Mouse (Mus musculus) lung, adult 2 months (tissue): Measurements from ENCODE around the gene Tmem132b. TPM values are rescaled to one million over a fixed set of nuclear protein-coding genes. Genes with fewer than 3 reads are reported as not detected.

ENCODE experiments used
- DNase-seq: peaks from one replicate; pipeline ENCODE4 v3.0.0; 2022
- H3K4me1 ChIP-seq: fragments of 200-500 bp; 2 replicates; pipeline ENCODE4 v1.6.1; 2011; ENCODE audit warnings: low read length; ENCODE audit not compliant: control insufficient read depth, insufficient read depth
- H3K4me3 ChIP-seq: fragments of 200-500 bp; replicated peaks from 2 replicates; pipeline ENCODE3; 2011; ENCODE audit warnings: low read depth, mild to moderate bottlenecking, control low read depth, low read length; ENCODE audit errors: extremely low read depth
- CTCF ChIP-seq: fragments of 200-500 bp; IDR thresholded peaks from 2 replicates; pipeline ENCODE4 v1.5.1; 2011; ENCODE audit warnings: mild to moderate bottlenecking, low read length, control low read depth; ENCODE audit not compliant: insufficient read depth
- POLR2A ChIP-seq: fragments of 200-500 bp; IDR thresholded peaks from 2 replicates; pipeline ENCODE4 v1.6.1; 2011; ENCODE audit warnings: low read depth, mild to moderate bottlenecking, control low read depth, low read length, borderline replicate concordance; ENCODE audit errors: extremely low read depth
- WGBS: fragments of 180-500 bp; shearing (Covaris S2); methylation state at CpG from one replicate; pipeline ENCODE4 v1.1.7; 2018; 5-methylcytosine and 5-hydroxymethylcytosine counted together
- polyA plus RNA-seq: library from polyadenylated mRNA; depleted of rRNA; stranded (reverse); fragments of >200 nt; gene quantifications from 2 replicates; pipeline ENCODE4 v1.2.3, GENCODE M21; 2012

The Tmem132b gene
- polyA plus RNA-seq, 1 experiment = 0.18 TPM

- H3K4me3 ChIP-seq = no peak overlapping the region
- no peak for TF ChIP-seq POLR2A
- no peak for TF ChIP-seq CTCF
- no peak for DNase-seq
- WGBS = 51% methylated on average over 10 of the region's 10 CpGs
- no peaks in the 10 kb centered on the region for H3K4me1 ChIP-seq
These were observed 161.0 kb downstream of the Tmem132b start for GRCm38 (mm10) chr5:125692538-125692937.

DNA sequence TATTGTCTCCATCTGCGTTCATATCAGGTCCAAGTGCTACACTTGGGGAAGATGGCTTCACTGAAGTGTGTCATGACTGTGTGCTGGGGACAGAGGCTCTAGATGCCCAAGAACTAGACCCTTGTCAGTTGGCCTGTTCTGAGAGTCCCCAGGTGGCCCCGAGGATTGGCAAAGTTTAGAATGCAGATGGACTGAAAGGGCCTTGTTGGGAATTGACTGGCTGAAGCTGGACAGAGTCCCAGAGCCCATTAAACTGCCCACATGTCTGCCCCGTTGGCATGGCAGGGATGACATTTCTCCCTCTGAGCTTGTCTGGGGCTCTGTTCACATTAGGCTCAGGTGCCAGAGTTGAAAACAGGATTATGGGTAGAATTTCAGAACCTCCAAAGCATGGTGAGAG is 167.8 kb downstream of the Tmem132b start:
- no peak for DNase-seq
- Histone ChIP-seq H3K4me3 (no peak overlapping the region), H3K4me1 (no peaks in the 10 kb centered on the region)
- 55% methylated on average over 3 of the region's 3 CpGs for WGBS
- TF ChIP-seq POLR2A (no peak), CTCF (no peak)

DNA sequence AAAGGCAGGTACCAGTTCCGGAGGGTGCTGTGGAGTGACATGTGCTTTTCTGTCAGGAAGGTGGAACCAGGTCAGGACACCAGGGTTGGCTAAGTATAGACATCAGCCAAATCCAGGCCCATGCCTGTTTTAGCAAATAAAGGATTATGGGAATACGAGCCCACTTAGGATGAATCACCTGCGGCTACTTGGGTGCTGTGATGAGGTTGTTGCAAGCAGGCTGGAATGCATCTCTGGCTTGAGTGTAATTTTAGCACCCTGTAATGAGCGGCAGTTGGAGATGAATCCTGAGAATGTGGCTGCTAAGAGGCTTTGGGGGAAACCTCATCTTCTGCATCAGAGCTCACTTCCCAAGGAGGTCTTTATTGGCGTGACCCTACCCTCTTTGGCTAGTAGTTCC is 168.7 kb downstream of the Tmem132b start:
- Histone ChIP-seq H3K4me1 (no peaks in the 10 kb centered on the region), H3K4me3 (no peak overlapping the region)
- no peak for TF ChIP-seq CTCF
- TF ChIP-seq POLR2A = no peak
- WGBS = 77% methylated on average over 5 of the region's 5 CpGs
- DNase-seq = no peak

DNA sequence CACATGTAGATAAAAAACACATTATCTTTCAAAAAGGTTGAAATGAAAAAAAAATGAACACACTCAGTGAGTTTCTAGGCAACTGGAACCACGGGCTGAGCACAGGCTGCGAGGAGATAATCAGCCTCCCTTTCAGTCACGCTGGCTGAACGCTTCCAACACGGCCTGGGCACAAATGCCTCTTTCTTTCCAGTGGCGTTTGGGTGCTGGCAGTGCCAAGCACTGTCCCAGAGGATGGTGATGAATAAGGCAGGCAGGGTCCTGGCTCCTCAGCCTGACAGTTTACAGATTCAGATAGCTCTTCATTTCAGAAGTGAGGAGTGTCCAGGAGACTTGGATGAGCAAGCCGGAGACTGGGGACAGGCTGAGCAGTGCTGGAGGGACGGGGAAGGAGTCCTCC is 173.8 kb downstream of the Tmem132b start:
- WGBS = 66% methylated on average over 8 of the region's 8 CpGs
- Histone ChIP-seq H3K4me1 (no peaks in the 10 kb centered on the region), H3K4me3 (no peak overlapping the region)
- DNase-seq = no peak
- TF ChIP-seq POLR2A = no peak
- no peak for TF ChIP-seq CTCF

DNA sequence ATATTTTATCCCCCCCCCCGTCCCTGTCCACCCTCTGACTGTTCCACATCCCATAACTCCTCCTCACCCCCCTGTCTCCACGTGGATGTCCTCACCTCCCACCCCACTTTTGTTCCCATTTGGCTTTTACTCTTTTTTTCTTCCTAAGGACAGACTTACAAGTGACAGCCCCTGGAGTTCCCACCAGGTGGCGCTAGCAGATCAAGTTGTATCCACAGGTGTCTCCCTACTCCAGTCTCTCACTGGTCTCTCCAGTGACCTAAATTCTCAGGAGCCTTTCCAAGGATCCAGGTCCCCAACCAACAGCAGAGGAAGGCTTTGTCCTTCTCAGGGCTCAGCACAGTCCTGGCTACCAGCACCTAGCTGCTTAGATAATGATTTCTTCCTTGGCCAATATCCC is 177.6 kb downstream of the Tmem132b start:
- no peaks in the 10 kb centered on the region for H3K4me1 ChIP-seq
- 6% methylated on average over 3 of the region's 3 CpGs for WGBS
- TF ChIP-seq CTCF (no peak), POLR2A (no peak)
- DNase-seq = peak; percentile 6
- H3K4me3 ChIP-seq = no peak overlapping the region

GRCm38 (mm10) chr5:125726815-125727214 is 195.2 kb downstream of the Tmem132b start:
- no peak for TF ChIP-seq POLR2A
- no peak for TF ChIP-seq CTCF
- Histone ChIP-seq H3K4me3 (no peak overlapping the region), H3K4me1 (no peaks in the 10 kb centered on the region)
- no peak for DNase-seq
- 85% methylated on average over 7 of the region's 7 CpGs for WGBS

- Histone ChIP-seq H3K4me1 (no peaks in the 10 kb centered on the region), H3K4me3 (no peak overlapping the region)
- DNase-seq = no peak
- WGBS = 79% methylated on average over 5 of the region's 5 CpGs
- TF ChIP-seq POLR2A = no peak
- TF ChIP-seq CTCF = no peak
These were observed 195.9 kb downstream of the Tmem132b start for GRCm38 (mm10) chr5:125727436-125727835.

- TF ChIP-seq POLR2A (no peak), CTCF (no peak)
- Histone ChIP-seq H3K4me1 (no peaks in the 10 kb centered on the region), H3K4me3 (no peak overlapping the region)
- no peak for DNase-seq
- WGBS = 83% methylated on average over 9 of the region's 9 CpGs
These were observed 196.4 kb downstream of the Tmem132b start for GRCm38 (mm10) chr5:125727936-125728335.

DNA sequence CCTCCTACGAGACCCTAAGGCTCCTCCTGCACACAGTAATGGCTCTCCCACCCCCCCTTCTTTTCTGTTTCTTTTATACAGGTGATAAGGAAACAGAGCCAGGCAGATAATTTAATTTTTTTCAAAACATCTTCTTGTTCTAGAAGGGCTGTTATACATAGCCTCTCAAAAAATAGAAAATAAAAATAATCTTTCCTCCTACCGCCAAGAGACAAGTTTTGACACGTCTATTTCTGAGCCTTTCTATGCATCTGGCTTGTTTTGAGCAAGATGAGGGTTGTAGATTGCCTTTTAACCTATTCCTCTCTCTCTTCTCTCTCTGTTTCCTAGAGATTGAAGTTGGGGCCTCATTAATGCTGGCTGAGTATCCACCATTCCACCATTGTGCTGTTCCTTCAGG is 196.9 kb downstream of the Tmem132b start:
- 76% methylated on average over 3 of the region's 3 CpGs for WGBS
- H3K4me3 ChIP-seq = no peak overlapping the region
- no peak for DNase-seq
- H3K4me1 ChIP-seq = no peaks in the 10 kb centered on the region
- no peak for TF ChIP-seq POLR2A
- TF ChIP-seq CTCF = no peak

- DNase-seq = no peak
- Histone ChIP-seq H3K4me1 (no peaks in the 10 kb centered on the region), H3K4me3 (no peak overlapping the region)
- 88% methylated on average over 1 of the region's 1 CpGs for WGBS
- no peak for TF ChIP-seq POLR2A
- no peak for TF ChIP-seq CTCF
These were observed 202.2 kb downstream of the Tmem132b start for GRCm38 (mm10) chr5:125733806-125734205.

GRCm38 (mm10) chr5:125737105-125737504 is 205.5 kb downstream of the Tmem132b start:
- no peak for DNase-seq
- no peaks in the 10 kb centered on the region for H3K4me1 ChIP-seq
- 32% methylated on average over 9 of the region's 9 CpGs for WGBS
- TF ChIP-seq CTCF = no peak
- TF ChIP-seq POLR2A = no peak
- no peak overlapping the region for H3K4me3 ChIP-seq
